In the genomic region with DNA sequence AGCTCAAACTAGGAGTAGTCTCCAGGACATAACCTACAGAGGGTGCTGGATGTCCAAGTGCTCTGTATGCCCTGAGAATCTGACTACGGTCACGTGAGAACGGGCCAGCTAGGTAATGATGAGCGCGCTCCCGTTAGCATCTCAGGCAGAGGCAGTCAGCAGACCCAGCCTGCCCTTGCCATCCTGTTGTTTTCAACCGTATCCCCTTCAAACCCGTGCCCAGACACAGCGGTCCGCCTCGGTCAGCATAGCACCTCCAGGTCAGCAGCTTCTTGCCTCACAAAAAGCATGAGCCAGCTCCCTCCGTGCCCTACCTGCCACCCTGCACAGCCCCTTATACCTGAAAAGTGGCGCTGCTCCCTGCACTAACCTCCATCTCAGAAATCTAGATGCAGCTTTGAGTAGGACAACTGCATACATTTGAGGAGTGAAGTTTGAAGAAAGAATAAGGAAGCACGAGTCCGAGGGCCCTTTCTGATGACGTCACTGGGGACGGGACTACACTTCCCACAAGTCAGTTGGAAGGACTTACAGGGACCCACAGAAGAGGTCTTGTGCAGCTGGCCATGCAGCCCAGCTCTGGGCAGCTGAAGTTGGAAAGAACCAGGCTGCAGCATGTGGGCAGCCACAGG, we compare ENCODE assay signal across 8 mouse cellular contexts. TPM values are rescaled to one million over a fixed set of nuclear protein-coding genes. Genes with fewer than 3 reads are reported as not detected.
DNase-seq lines count a peak whose midpoint lies in the region; ATAC-seq lines count a peak whose summit lies in the region.

No protein-coding gene starts in this region.

- H3K4me3 ChIP-seq in hindbrain, embryonic 13.5 days: peak overlapping the region; percentile 84

- no peaks in the 10 kb centered on the region for H3K9me3 ChIP-seq in hindbrain, embryonic 13.5 days

- no peaks in the 10 kb centered on the region; the same call in 1 of the 2 replicates for H3K36me3 ChIP-seq in hindbrain, embryonic 13.5 days

- DNase-seq in NIH3T3 (ENCODE audit: low read depth): peak; percentile 91
- peak; percentile 90 to 91 for DNase-seq in cerebellum, postnatal 14 days
- peak; percentile 84 to 87 for DNase-seq in frontal cortex, postnatal 14 days (ENCODE audit: low spot score in 2 of 2)
- peak; percentile 65 to 84 for DNase-seq in layer of hippocampus, postnatal 25 days (ENCODE audit: extremely low spot score in 1 of 2, low spot score in 1 of 2)
- peak; percentile 94 for DNase-seq in lung, postnatal 25 days (ENCODE audit: low spot score)
- DNase-seq in retina, embryonic 14.5 days (ENCODE audit: low spot score): peak; percentile 92
- peak; percentile 89 for DNase-seq in thymus, postnatal 4 days

- peak; percentile 93 for ATAC-seq in hindbrain, embryonic 13.5 days (ENCODE audit: low FRiP score)

- peak overlapping the region; percentile 85 for H3K9ac ChIP-seq in hindbrain, embryonic 13.5 days

- H3K4me1 ChIP-seq in hindbrain, embryonic 13.5 days (replicated peaks): peaks cover 17% of the 10 kb centered on the region

- under 1% methylated on average over 17 of the region's 17 CpGs for WGBS in hindbrain, embryonic 13.5 days

- no peaks in the 10 kb centered on the region for H3K27me3 ChIP-seq in hindbrain, embryonic 13.5 days

- H3K27ac ChIP-seq in hindbrain, embryonic 13.5 days: peak overlapping the region; percentile 75

- H3K4me2 ChIP-seq in hindbrain, embryonic 13.5 days: peak overlapping the region; percentile 70

RNA-seq across cellular contexts. Expression of a gene that starts 5.0 kb away (rescaled TPM):
- 9.3 and 11.0 TPM in 2 replicates for polyA plus RNA-seq in hindbrain, embryonic 13.5 days (2015; fragmentation: Nextera tagmentation; extraction: Ambion mirVana)
- total RNA-seq in layer of hippocampus, postnatal 25 days (2021): 10 to 100 TPM; 14.7 to 15.1 TPM

RNA-seq across cellular contexts. Expression of a gene that starts 31.1 kb away (rescaled TPM):
- 8.6 and 8.9 TPM in 2 replicates for polyA plus RNA-seq in hindbrain, embryonic 13.5 days (2015; fragmentation: Nextera tagmentation; extraction: Ambion mirVana)
- 1 to 10 TPM; 6.2 to 6.6 TPM for total RNA-seq in layer of hippocampus, postnatal 25 days (2021)

RNA-seq across cellular contexts. Expression of a gene that starts 37.1 kb away (rescaled TPM):
- 15.3 and 16.3 TPM in 2 replicates for polyA plus RNA-seq in hindbrain, embryonic 13.5 days (2015; fragmentation: Nextera tagmentation; extraction: Ambion mirVana)
- total RNA-seq in layer of hippocampus, postnatal 25 days (2021): 10 to 100 TPM; 18.5 to 25.1 TPM

RNA-seq across cellular contexts. Expression of a gene that starts 55.5 kb away (rescaled TPM):
- polyA plus RNA-seq in hindbrain, embryonic 13.5 days (2015; fragmentation: Nextera tagmentation; extraction: Ambion mirVana): 2.5 and 2.7 TPM in 2 replicates
- 1 to 10 TPM; 4.5 to 7.1 TPM for total RNA-seq in layer of hippocampus, postnatal 25 days (2021)

Comparison
In these comparisons a context has a peak if more than half of its experiments do, and no peak if none do; other contexts are left out.
1. Peak in every context shown above with its lines: DNase-seq, ATAC-seq, H3K4me3 ChIP-seq and H3K27ac ChIP-seq.